Mouse (Mus musculus): ENCODE data around the gene Exoc3l4.

Exoc3l4 gene

DNA sequence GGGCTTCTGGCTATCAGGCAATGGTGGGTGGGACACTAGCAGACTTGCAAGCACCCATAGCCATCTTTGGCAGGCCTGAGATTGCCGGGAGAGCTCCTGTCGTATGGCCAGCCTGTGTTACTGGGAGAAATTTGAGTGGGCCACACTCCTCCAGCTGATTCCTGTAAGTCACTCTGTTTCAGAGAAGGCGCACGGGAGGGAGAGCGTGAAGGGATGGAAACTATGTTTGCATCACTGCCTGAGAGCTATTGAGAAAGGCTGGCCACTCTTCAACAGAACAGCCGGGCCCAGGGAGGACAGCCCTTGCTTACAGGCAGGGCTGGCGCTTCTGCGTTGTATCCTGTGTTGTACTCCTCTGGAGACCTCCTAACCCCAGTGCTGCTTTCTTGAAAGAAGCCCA lies 19.8 kb downstream of the Exoc3l4 start:
- DNase-seq, result peak; percentile 28

DNA sequence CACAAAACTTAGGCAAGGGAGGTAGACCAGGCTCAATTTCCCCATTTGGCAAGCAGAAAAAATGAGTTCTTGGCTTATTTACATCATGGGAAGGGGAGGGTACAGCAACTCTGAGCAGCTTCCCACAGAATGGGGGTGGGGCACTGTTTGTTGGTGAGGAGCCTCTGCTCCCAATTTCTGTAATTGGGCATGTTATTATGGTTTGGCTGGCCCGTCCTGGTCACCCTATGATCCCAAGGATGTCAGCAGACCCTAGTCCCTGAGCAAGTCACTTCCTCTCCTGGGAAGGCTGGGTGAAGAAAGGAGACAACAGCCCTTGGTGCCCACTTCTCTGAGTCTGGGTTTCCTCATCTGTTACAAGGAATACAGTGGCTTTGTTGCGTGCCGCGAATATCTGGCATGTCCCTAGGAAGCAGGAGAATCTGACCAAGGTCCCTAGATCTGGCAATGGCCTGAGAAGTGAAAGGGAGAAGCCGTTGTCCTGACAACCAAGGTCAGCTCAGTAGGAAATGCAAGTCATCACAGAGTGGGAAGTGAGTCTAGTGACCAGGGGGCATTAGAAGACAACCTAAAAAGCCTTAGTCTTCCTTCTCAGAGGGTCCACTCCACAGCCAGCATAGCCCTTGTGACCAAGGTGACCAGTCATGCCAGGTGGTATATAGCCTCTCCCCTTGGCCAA lies 20.5 kb downstream of the Exoc3l4 start:
- no peak for DNase-seq

DNA sequence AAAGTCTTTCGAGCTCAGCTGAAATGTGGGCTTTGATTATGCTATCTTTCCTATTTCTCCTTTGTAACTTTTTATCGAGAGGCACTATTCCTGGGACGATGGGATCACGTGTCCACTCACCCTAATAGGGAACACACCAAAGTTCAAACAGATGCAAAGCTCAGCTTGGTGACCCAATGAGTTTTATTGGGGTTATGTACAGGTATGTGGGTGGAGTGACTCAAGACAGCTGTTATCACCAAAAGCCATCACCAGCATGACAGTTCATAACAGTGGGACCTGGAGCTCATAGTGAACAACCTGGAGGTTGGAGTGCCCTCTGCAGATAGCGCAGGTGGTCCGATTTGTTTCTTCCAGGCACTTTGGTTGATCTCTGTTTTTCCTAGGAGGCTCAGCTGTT lies 22.0 kb downstream of the Exoc3l4 start:
- DNase-seq, result no peak

DNA sequence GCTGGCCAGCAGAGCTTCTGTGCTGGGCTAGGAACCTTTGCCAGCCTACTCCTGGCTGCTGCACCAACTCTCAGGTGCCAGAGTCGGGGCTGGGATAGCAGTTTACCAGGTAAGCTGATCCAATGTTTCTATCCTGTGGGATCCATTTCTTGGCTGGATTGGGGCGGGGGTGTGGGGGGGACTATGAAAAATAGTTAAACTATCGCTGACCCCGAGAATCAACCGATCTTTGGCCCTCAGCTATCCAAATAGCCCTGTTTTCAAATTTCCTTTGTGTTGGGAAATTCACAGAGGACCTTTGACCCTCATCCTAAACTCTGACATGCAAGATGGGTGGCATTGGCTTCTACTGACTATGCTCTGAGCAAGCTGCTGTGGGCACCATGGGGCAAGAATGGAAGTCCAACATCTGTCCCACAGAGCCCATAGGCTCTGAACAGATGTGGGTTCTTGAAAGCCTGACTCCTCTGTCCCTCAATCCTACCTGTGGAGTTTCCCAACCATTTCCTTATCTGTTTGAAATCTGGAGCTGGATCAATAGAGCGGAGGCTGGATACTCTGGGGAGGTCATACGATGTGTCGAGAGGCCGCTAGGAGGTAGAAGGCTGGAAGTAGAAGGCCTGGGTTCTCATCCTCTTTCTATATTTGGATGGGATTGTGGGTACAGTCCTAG lies 24.0 kb downstream of the Exoc3l4 start:
- DNase-seq, result no peak

DNA sequence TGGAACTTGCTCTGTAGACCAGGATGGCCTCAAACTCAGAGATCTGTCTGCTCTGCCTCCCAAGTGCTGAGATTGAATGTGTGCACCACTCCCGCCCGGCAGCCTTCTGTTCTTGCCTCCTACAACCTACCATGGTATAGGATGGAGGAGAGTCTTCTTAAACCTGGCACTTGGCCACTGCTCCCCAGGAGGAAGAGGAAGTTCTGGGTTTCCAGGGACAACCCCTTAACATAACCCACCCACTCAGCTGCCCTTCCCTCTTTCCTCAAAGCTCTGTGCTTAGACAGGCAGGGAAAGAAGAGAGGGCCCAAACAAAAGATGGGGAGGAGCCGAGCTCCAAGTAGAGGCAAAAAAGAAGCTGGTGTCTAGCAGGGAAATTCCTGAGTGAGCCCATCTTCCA lies 24.7 kb downstream of the Exoc3l4 start:
- peak; percentile 41 for DNase-seq

DNA sequence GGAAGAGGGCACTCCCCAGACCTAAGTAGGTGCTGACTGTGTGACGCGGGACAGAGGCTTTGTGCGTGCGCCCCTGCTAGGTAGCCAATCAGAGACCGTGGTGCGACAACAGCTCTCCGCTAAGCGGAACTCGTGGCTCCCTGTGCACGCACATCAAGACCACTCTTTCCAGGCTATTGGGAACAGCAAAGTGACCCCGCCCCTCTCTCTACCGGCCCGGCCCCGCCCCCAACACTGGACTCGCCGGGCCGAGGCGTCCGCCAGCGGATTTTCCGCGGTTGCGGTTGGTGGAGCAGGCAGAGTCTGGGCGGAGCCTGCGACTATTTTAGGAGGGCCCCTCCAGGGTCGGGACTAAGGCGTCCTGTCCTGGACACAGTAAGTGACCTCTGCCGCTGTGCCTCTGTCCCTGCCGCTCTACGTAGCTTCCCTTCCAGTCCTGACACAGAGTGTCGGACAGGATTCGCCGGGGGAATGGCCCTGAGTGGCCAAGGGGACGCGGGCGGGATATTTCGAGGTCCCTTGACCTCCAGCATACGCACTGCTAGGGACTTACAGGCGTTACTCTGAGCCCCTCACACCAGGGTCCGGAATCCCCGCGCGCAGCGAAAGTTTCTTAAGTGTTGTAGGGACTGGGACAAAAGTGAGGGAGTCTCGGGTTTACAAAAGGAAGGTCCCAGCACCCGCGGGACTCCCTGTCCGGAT lies 25.6 kb downstream of the Exoc3l4 start, which contains the start of gene Tnfaip2:
Gene Tnfaip2 (plus strand): TSS at position 161 of the 702 bp plus-strand sequence.
- DNase-seq, result no peak

DNA sequence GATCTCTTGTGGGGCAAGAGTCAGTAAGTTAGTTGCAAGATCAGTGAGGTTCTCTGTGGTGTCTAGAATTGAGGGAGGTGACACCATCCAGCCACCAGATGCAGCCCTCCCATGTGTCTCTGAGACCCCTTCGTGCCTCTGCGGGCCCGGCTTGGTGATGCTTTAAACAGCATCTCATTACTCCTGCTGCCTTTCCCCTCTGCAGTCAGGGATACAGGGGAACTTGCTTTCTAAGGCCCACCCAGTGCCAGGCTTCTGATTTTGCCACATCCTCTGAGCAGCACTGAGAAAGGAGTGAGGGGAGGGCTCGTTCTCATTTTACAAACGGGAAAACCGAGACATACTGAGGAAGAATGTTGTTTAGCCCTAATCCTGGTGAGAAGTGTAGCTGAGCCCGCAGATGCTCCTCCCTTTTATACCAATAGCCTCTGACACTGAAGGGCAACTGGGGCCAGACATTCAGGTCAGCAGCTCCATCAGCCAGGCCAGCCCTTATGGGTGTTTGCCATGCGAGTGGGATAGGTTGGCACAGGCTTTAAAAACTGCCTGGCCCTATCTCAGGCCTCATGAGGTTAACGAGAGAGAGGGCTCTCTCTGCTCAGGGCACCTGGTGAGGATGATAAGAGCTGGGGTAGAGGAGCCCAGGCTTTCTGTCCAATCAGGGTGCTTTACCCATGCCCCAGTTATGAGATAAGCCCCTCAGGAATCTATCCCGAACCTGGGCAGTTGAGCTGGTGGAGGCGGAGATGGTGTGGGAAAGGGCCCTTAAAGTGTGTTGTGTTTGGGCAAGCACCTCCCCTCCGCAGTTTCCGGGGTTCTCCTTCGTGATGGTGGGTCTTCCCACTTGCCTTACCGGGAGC lies 26.4 kb downstream of the Exoc3l4 start:
- DNase-seq, result no peak

DNA sequence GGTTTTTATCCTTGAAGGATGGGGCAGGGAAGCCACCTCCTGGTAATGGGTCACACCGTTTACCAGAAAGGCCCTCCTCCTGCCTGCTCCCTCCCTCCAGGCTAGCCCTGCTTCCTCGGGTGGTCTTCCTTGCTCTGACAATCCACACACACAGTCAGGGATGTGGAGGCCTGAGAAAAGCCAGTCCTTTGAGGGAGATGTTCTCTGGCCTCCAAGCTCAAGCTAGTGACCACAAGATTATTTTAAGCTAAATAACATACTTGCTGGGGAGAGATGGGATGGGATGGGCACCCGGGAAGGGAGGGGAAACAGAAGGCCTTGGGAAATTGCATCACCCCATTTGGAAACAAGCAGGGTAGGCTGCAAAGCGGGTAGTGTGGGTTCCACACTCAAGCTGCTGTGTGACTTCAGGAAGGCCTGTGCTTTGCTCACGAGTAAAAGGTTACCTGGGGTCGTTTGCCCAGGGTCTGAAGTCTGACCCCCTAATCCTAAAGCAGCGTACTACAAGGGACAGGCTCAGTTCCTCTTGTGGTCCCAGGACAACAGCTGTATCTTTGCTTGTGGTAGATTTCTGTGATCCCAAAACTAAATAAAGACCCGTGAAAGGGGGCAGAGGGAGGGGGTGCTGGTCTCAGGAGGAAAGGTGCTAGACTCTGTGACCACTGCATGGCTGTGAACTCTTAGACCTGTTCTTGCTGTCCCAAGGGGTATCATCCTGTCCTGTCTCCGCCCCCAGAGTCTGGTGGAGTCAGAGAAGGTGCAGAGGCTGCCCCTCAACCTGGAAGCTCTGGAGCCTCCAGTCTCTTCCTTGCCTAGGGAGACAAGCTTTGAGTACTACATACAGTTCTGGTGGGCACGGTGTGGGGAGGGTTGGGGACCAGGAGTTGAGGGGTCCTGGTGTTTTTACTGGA lies 27.4 kb downstream of the Exoc3l4 start:
- no peak for DNase-seq

DNA sequence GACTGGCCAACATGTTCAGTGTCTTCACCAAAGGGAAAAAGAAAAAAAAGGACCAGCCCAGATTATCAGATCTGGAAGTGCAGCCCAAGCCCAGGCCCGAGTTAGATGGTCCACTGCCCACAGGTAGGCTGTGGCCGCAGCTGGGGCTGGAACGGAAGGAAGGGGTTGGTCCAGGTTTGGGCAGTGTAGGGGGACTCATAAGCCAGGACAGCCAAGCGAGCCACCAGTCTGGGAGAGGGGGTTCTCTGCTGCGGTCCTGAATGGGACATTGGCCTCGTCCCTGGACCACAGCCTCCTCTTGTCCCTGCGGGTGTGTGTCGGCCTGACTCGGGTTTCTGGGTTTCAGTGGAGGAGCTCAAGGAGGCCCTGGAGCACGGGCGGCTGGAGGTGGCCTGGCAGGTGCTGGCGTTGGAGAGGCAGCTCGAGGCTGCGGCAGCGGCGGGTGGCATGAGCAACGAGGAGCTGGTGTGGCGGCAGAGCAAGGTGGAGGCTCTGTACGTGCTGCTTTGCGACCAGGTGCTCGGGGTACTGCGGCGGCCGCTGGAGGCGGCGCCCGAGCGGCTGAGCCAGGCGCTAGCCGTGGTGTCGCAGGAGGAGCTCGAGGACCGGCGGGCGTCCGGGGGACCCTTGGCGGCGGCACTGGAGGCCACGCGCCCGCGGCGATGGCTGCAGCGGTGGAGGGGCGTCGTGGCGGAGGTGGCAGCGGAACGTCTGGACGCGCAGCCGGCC lies 28.5 kb downstream of the Exoc3l4 start:
- DNase-seq, result no peak

DNA sequence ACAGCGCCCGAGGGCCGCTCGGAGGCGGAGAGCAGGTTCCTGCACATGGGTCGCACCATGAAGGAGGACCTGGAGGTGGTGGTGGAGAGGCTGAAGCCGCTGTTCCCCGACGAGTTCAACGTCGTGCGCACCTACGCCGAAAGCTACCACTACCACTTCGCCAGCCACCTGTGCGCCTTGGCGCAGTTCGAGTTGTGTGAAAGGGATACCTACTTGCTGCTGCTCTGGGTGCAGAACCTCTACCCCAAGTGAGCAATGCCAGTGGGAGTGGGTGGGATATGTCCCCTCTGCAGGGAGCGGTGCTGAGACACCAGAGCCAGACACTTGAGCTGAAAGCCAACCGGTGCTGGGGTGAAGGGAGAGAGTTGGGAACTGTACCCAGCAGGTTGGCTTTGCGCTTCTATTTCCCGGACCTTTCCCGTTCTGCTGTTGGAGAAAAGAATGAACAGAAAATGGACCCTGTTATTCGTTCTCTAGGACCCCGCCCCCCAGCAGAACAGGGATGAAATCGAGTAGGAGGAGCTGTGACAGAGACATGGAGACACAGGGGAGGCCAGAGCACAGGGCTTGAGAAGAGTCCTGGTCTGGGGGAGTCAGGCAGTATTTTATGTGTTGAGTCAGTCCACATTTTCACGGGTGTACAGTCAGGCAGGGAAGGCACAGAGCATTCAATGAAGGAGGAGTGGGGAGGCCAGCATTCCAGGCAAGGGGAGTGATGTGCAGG lies 29.2 kb downstream of the Exoc3l4 start:
- DNase-seq, result no peak

DNA sequence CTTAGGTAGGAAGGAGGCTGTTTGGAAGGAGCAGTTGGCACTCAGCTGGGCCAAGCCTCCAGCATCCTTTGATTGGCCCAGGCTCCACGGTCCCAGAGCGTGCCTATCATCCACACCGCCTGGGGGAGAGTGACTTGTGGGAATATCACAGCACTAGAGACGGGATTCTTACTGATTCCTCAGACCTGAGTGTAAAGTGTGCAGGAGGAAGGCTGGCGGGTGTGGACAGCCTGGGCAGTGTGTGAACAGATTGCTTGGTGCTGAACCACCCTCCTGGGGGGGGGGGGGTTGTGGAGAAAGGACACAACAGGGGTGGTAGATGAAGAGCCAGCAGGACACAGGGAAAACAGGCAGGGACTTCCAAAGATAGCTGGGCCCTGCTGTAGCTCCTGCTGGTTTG lies 29.9 kb downstream of the Exoc3l4 start:
- DNase-seq, result no peak

DNA sequence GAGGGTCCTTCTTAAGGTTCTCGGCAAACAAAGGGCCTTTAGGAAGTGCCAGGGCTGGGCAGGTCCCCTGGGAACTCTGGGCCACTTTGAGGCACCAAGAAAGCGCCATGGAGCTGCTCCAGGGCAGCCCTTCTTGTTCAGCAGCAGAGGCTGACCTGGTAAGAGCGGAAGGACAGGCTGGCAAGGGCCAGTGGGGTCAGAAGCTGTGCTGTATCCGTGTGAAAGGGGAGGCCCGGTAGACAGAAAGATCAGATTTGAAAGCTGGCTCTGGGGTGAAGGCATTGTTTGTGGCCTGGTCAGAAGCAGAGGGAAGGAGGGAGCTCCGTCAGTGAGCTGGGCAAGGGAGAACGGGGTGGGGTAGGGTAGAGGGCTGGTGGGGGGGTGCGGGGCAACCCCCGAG lies 30.5 kb downstream of the Exoc3l4 start:
- no peak for DNase-seq

DNA sequence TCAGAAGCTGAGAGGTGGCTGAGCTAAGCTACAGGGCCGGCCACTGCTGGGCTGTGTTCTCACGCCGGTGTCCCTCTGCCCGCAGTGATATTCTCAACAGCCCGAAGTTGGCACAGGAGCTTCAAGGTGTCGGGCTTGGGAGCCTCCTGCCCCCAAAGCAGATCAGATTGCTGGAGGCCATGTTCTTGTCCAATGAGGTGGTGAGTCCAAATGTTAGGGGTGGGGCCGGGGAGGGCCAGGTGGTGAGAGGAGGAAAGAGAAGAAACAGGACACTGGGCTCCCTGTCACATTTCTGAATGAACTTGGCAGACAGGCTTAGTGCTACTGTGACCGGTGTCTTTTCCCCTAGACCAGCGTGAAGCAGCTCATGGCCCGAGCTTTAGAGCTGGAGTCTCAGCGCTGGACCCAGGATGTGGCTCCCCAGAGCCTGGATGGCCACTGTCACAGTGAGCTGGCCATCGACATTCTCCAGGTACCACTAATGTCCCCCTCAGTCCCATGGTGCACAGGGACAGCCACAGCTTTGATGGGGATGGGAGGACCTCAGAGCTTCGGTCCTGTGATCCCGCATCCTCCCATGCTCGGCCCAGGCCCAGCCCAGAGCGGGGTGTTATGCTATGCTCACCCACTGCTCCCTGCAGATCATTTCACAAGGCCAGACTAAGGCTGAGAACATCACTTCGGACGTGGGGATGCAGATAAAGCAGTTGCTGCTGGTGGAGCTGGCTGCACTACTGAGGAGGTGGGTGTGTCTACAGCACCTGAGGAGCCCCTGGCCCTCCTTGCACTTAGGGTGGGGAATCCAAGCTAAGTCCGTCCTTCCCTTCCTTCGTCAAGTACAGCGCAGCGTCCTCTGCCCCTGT lies 31.3 kb downstream of the Exoc3l4 start:
- no peak for DNase-seq

DNA sequence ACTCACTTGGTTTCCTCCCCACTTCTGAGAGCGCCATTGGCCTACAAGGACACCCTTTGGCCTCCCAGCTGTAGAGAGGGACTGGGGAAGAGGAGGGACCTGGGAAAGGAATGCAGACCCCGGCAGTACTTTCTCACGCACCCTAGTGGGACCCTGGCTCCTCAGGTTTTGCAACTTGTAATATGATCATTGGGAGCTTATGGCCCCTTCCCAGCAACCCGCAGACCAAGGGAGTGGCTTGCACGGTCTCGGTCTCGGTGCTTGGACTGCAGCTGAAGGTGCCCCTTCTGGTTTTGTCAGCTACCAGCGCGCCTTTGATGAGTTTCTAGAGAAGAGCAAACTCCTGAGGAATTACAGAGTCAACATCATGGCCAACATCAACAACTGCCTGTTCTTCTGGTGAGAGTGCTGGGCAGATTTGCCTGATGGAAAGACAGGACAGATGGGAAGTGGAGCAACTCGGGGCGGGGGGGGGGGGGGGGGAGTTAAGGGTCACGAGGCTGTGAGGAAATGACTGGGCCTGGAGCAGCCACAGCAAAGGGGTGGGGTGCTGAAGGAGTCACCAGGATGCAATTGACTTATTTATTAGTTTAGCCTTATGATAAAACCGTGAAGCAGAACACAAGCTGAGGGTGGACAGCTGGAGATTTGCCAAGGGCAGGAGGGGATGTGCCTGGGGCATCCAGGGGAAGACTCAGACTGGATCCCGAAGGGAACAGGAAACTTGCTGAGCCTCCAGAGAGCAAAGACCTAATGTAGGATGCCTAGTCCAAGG lies 32.3 kb downstream of the Exoc3l4 start:
- no peak for DNase-seq

DNA sequence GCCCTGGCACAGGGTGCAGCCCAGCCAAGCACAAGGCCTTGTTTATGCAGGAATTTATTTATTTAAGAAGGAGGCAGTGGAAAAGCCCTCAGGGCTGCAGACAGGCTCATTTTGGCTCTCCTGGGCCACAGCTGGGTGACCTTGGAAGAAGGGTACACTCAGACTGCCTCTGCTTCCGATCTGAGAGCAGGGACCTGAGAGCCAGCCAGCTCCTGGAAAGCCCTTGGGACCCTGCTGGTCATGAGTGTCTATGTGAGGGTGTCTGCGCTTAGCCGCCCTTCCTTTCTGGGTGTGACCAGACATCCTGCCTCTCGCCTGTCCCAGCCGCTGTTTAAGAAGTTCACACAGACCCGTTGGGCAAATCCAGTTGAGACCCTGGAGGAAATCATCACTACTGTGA lies 33.5 kb downstream of the Exoc3l4 start:
- no peak for DNase-seq

DNA sequence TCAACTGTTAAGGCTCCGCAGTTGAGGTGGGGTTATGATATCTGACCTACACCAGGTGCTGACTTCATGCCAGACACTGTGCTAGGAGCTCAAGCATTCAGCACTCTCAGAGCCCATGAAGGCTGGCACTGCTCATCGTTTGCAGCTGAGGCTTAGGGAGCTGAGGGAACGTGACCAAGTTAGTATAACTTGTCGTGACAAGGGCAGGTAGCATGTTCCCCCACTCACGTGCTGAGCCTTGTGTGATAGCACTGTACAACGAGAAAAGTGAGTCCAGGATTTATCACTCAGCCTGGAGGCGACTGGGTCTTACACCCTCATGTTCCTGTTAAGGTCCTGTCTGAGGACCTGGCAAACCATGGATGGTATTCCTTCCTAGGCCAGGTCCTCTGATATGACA lies 34.7 kb downstream of the Exoc3l4 start:
- no peak for DNase-seq

DNA sequence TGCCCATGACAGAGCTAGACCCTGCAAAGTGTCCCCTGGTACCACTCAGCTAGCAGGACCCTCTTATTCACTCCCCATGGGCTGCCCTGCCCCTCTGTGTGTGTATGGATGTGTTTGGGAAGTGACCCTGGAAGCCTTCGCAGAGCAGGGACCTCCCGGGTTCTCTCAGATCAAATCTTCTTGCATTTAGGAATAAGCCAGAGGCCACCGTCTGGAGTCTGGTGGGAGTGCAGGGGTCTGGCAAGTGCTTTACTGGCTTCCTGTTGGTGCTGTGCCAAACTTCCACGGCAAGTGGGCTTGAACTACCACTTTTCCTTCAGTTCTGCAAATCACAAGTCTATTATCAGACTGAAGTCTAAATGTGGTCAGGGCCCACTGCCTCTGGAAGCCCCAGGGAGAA lies 37.2 kb downstream of the Exoc3l4 start:
- DNase-seq, result no peak

DNA sequence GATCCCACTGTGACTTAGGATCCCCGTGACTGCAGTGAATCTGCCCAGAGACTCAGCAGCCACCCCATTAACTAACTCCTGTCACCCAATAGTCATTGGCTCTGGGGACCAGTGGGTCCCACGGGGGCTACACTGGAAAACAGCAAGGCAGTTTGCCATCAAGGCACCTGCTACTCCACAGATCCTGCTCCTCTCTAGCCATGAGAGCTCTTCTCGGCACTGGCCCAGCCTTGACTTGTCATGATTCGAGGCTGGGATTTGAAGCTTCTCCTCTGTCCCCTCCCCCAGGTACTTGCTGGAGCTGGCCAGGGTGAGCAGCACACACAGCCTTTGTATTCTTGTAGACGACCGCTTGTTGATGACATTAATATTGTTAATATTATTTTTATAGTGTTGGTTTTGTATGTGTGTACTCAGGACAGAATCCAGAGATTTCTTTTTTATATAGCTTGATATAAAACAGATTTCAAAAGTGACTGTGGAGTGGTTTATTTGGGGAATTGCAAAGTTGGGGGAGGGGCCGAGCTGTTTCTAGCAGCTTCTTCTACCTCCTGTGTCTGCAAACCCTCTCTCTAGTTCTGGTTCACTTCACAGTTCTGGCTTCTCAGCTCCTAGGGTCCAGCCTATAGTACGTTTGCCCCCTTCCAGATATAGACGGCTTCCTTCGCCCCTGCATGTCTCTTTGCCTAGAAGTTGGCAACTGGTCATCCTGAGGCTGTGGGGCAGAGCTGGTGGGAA lies 37.9 kb downstream of the Exoc3l4 start:
- no peak for DNase-seq
